Mouse (Mus musculus): ENCODE measurements around the gene Ercc8.
A peak's percentile ranks its signal among the peaks of the same experiment; 100 is the strongest.

Gene Ercc8

DNA sequence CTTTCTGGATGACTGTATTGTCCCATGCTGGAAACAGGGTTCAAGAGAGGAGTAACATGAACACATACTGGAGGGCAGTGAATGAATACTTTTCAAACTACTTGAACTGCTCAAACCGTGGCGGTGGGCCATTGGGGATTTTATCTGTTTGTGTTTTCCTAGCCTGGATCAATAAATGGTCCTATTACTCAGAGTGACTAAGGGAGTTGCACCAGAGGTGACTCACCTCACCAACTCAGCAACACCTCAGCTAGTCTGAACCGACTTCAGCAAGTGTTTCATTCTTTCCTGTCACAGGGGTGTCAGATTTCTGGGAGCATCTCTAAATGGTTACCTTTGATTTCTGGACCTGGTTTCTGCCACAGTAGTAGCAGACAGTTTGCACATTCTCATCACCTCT, 70.7 kb downstream of the Ercc8 start:
- no peak for DNase-seq

DNA sequence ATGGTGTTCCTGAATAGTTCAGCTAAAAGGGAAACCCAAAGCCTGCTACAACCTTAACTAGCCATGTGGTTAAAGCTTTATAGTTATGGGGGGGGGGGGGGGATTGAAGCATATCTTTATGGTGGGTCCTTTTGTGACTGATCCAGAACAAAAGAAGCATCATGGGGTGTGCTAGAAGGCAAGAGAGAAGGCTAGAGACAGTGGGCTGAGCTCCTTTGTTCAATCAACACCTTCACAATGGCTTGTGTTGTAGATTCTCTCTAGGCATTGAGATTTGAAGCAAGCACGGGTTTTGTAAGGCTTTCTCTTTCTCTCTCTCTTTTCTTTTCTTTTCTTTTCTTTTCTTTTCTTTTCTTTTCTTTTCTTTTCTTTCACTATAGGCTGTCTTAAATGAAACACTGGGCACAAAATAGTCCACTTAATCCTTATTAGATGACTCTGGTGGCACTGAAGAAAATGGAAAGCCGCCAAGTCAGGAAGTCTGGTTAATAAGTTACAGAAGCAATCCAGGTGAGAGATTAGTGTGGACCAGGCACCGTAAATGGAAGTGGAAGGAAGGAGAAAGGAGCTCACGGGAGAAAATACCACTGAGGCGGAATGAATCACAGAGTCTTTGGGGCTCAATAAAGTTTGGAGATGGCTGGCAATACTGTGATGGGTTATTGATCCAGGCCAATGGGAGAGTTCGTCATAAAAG, 71.3 kb downstream of the Ercc8 start:
- peak; percentile 88 for DNase-seq

DNA sequence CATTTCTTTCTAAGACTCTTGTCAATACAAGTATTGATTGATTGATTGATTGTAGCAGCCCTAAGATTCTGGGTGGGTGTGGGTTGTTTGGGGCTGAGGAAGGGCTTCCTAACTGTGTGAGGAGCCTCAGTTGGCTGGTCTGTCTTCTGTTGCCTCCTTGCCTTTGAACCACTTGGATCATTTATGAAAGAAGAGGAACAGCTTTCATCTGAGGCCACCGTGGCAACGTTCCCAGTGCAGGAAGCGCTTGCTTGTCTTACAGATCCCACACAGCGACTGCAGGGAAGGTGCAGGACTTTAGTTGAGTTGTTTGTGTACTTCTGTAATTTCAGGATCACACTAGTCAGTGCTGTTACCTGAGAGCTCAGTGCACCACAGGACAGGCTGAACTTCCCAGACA, 81.5 kb downstream of the Ercc8 start:
- no peak for DNase-seq

DNA sequence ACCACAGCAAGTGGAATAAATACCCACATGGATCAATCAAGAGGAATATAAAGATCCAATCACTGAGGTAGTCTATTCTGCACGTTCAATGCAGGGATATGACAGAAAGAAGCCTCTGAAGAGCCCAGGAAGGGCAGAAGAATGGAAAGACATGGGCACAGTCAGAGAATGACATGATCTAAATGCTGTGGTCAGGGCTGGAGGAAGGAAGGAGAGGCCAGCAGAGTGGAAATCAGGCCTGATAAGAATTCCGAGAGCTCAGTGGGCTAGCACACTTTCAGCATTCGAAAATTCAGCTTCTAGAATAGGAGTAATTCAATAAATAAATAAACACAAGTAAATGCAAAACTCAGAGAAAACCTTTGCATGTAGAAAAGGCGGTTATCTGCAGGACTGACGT, 83.2 kb downstream of the Ercc8 start:
- no peak for DNase-seq
